Mouse (Mus musculus): ENCODE measurements around the gene Zfp600. TPM values are rescaled to one million over a fixed set of nuclear protein-coding genes. Genes with fewer than 3 reads are reported as not detected.
"Not testable (repeated sequence)": the region's sequence is repeated elsewhere in the genome, so short reads cannot be mapped to it uniquely, and the experiment has no call there.

Zfp600 gene
- polyA plus RNA-seq (2015; fragmentation: Nextera tagmentation; extraction: Ambion mirVana) = not detected in 2 replicates

GRCm38 (mm10) chr4:146156524-146156923 is at the start of gene Zfp600:
Gene Zfp600 (plus strand): TSS chr4:146156824.
- H3K36me3 ChIP-seq; H3K4me1 ChIP-seq; H3K9ac ChIP-seq; H3K4me3 ChIP-seq; H3K4me2 ChIP-seq; H3K27ac ChIP-seq (replicated peaks); ATAC-seq (ENCODE audit: extremely low read depth, insufficient number of reproducible peaks, low FRiP score, low TSS enrichment); H3K9me3 ChIP-seq; H3K27me3 ChIP-seq (replicated peaks): not testable (repeated sequence)
- no CpG with 5 or more reads among the region's 6 CpGs for WGBS

DNA sequence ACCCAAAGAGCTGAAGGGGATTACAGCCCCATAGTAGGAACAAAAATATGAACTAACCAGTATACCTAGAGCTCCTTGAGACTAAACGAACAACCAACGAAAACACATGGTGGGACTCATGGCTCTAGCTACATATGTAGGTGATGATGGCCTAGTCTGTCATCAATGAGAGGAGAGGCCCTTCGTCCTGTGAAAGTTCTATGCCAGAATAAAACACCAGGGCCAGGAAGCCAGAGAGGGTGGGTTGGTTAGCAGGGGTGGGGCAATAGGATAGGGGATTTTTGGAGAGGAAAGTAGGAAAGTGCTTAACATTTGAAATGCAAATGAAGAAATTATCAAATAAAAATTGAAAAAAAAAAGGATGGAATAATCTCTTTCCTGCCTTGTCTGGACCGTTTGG is 6.3 kb downstream of the Zfp600 start:
- 52% methylated on average over 4 of the region's 4 CpGs for WGBS
- H3K4me3 ChIP-seq; H3K9ac ChIP-seq; H3K4me2 ChIP-seq; H3K27ac ChIP-seq (replicated peaks); H3K4me1 ChIP-seq; H3K27me3 ChIP-seq (replicated peaks); H3K36me3 ChIP-seq; ATAC-seq (ENCODE audit: extremely low read depth, insufficient number of reproducible peaks, low FRiP score, low TSS enrichment): not testable (repeated sequence)
- peaks cover 11% of the 10 kb centered on the region for H3K9me3 ChIP-seq

- H3K4me2 ChIP-seq; H3K9ac ChIP-seq; ATAC-seq (ENCODE audit: extremely low read depth, insufficient number of reproducible peaks, low FRiP score, low TSS enrichment); H3K27me3 ChIP-seq (replicated peaks); H3K4me1 ChIP-seq; H3K27ac ChIP-seq (replicated peaks); H3K4me3 ChIP-seq; H3K36me3 ChIP-seq: not testable (repeated sequence)
- WGBS = 63% methylated on average over 3 of the region's 3 CpGs
- peaks cover 21% of the 10 kb centered on the region for H3K9me3 ChIP-seq
Observed at GRCm38 (mm10) chr4:146167202-146167832, 10.7 kb downstream of the Zfp600 start.

- H3K9ac ChIP-seq; H3K27ac ChIP-seq (replicated peaks); H3K27me3 ChIP-seq (replicated peaks); H3K36me3 ChIP-seq; H3K4me2 ChIP-seq; H3K4me3 ChIP-seq; H3K4me1 ChIP-seq: not testable (repeated sequence)
- peaks cover 21% of the 10 kb centered on the region for H3K9me3 ChIP-seq
- ATAC-seq (ENCODE audit: extremely low read depth, insufficient number of reproducible peaks, low FRiP score, low TSS enrichment) = peak; percentile 38
- WGBS = 72% methylated on average over 10 of the region's 10 CpGs
Observed at GRCm38 (mm10) chr4:146167879-146168532, 11.4 kb downstream of the Zfp600 start.

DNA sequence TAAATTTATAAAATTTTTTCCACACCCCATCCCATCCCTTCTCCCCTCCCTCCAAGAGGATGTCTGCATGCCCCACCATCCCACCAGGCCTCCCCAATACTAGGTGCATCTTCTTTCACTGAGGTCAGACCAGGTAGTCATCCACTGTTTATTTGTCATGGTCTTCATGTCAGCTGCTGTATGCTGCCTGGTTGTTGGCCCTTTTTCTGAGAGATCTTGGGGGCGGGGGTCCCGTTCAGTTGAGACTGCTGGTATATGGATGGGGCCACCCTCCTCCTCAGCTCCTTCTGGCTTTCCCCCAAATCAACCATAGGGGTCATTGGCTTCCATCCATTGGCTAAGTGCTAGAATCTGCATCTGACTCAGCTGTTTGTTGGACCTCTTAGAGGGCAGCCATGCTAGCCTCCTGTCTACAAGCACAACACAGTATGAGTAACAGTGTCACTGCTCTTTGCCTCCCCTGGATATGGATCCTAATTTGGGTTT is 12.1 kb downstream of the Zfp600 start:
- H3K9ac ChIP-seq; H3K4me2 ChIP-seq; H3K27me3 ChIP-seq (replicated peaks); H3K27ac ChIP-seq (replicated peaks); H3K4me1 ChIP-seq; H3K36me3 ChIP-seq; H3K4me3 ChIP-seq: not testable (repeated sequence)
- peak; percentile 69 for ATAC-seq (ENCODE audit: extremely low read depth, insufficient number of reproducible peaks, low FRiP score, low TSS enrichment)
- peaks cover 27% of the 10 kb centered on the region for H3K9me3 ChIP-seq
- no CpG with 5 or more reads among the region's 2 CpGs for WGBS

- 55% methylated on average over 4 of the region's 4 CpGs for WGBS
- H3K36me3 ChIP-seq; H3K4me2 ChIP-seq; H3K4me3 ChIP-seq; H3K27me3 ChIP-seq (replicated peaks); H3K4me1 ChIP-seq; H3K27ac ChIP-seq (replicated peaks); H3K9ac ChIP-seq: not testable (repeated sequence)
- peaks cover 19% of the 10 kb centered on the region for H3K9me3 ChIP-seq
- peak; percentile 73 for ATAC-seq (ENCODE audit: extremely low read depth, insufficient number of reproducible peaks, low FRiP score, low TSS enrichment)
Observed at GRCm38 (mm10) chr4:146173378-146174226, 17.0 kb downstream of the Zfp600 start.

DNA sequence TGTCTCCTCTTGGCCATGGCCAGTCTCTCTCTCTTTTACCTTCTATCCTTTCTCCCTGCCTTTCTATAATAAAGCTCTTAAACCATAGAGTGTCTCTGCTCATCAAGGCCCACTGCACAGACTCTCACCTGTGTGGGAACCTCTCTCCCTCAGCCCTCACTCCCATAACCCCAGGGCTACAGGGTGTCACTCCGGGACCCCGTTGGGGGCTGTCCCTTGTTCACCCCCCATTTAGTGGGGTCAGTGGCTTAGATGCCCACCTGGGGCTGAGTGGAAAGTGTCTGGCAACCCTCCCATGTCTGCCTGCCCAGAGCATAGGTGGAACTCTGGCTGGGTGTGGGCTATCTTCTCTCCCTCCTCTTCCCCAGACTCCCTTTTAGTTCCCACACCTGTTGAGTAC is 47.7 kb downstream of the Zfp600 start:
- not testable (repeated sequence) for H3K4me3 ChIP-seq; H3K36me3 ChIP-seq; H3K27ac ChIP-seq (replicated peaks); H3K9ac ChIP-seq; H3K27me3 ChIP-seq (replicated peaks); ATAC-seq (ENCODE audit: extremely low read depth, insufficient number of reproducible peaks, low FRiP score, low TSS enrichment); H3K9me3 ChIP-seq; H3K4me2 ChIP-seq; H3K4me1 ChIP-seq
- 70% methylated on average over 2 of the region's 2 CpGs for WGBS

GRCm38 (mm10) chr4:146239252-146240244 is 82.9 kb downstream of the Zfp600 start:
- H3K4me1 ChIP-seq; H3K36me3 ChIP-seq; H3K9me3 ChIP-seq; H3K4me2 ChIP-seq; H3K4me3 ChIP-seq; H3K27ac ChIP-seq (replicated peaks); H3K27me3 ChIP-seq (replicated peaks); H3K9ac ChIP-seq: not testable (repeated sequence)
- peak; percentile 78 for ATAC-seq (ENCODE audit: extremely low read depth, insufficient number of reproducible peaks, low FRiP score, low TSS enrichment)
- 1% methylated on average over 31 of the region's 113 CpGs for WGBS

DNA sequence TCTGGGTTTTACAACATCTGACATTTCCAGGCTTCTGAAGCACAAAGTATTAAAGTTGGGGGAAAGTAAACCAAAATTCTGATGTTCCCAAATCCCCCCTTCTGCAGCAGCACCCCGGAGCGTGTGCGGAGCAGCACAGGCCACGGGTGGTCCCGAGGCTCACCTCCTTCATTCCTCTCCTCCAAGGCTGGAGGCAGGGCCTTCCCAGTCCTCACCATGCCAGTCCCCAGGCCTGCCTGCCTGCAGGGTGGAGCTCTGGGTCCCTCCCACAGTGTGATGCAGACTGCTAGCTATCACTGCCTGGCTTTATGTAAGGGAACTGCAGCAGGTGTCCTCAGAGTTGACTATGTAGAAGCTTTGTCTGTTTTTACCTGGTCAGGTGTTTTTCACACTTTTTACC is 85.5 kb downstream of the Zfp600 start:
- not testable (repeated sequence) for H3K9ac ChIP-seq; ATAC-seq (ENCODE audit: extremely low read depth, insufficient number of reproducible peaks, low FRiP score, low TSS enrichment)
- WGBS = 50% methylated on average over 5 of the region's 5 CpGs

More for the DNA sequence above, 85.5 kb downstream of the Zfp600 start:
- not testable (repeated sequence) for H3K4me1 ChIP-seq; H3K4me2 ChIP-seq; H3K4me3 ChIP-seq; H3K27me3 ChIP-seq (replicated peaks); H3K36me3 ChIP-seq; H3K9me3 ChIP-seq; H3K27ac ChIP-seq (replicated peaks)
